Mouse (Mus musculus): ENCODE data around the gene Dpm2.

The Dpm2 gene

GRCm38 (mm10) chr2:32546951-32547350, 23.7 kb upstream of the Dpm2 start:
- DNase-seq (ENCODE audit: extremely low spot score, low read depth, low spot score) = no peak

- no peak for DNase-seq (ENCODE audit: extremely low spot score, low read depth, low spot score)
These were observed 23.3 kb upstream of the Dpm2 start for GRCm38 (mm10) chr2:32547380-32547779.

- no peak for DNase-seq (ENCODE audit: extremely low spot score, low read depth, low spot score)
These were observed 22.5 kb upstream of the Dpm2 start for GRCm38 (mm10) chr2:32547964-32548739.

GRCm38 (mm10) chr2:32549171-32549570, 21.5 kb upstream of the Dpm2 start:
- DNase-seq (ENCODE audit: extremely low spot score, low read depth, low spot score) = no peak

GRCm38 (mm10) chr2:32549764-32550163, 20.9 kb upstream of the Dpm2 start:
- DNase-seq (ENCODE audit: extremely low spot score, low read depth, low spot score) = no peak

GRCm38 (mm10) chr2:32551236-32551635, 19.4 kb upstream of the Dpm2 start:
- no peak for DNase-seq (ENCODE audit: extremely low spot score, low read depth, low spot score)

GRCm38 (mm10) chr2:32553592-32554148, 17.0 kb upstream of the Dpm2 start:
- DNase-seq (ENCODE audit: extremely low spot score, low read depth, low spot score) = no peak

GRCm38 (mm10) chr2:32555484-32555883, 15.2 kb upstream of the Dpm2 start:
- DNase-seq (ENCODE audit: extremely low spot score, low read depth, low spot score) = no peak

GRCm38 (mm10) chr2:32556019-32556418, 14.6 kb upstream of the Dpm2 start:
- DNase-seq (ENCODE audit: extremely low spot score, low read depth, low spot score) = no peak

- no peak for DNase-seq (ENCODE audit: extremely low spot score, low read depth, low spot score)
These were observed 11.1 kb upstream of the Dpm2 start for GRCm38 (mm10) chr2:32559570-32559969.

GRCm38 (mm10) chr2:32566536-32567063, 4.1 kb upstream of the Dpm2 start:
- DNase-seq (ENCODE audit: extremely low spot score, low read depth, low spot score) = no peak

GRCm38 (mm10) chr2:32568149-32568548, 2.5 kb upstream of the Dpm2 start:
- no peak for DNase-seq (ENCODE audit: extremely low spot score, low read depth, low spot score)

GRCm38 (mm10) chr2:32568941-32569340, 1.7 kb upstream of the Dpm2 start:
- no peak for DNase-seq (ENCODE audit: extremely low spot score, low read depth, low spot score)

GRCm38 (mm10) chr2:32572196-32572595, 1.5 kb downstream of the Dpm2 start:
- no peak for DNase-seq (ENCODE audit: extremely low spot score, low read depth, low spot score)

GRCm38 (mm10) chr2:32574497-32574896, 3.8 kb downstream of the Dpm2 start, which contains the start of gene Pip5kl1:
TSS of gene Pip5kl1 (plus strand) at chr2:32574797.
- DNase-seq (ENCODE audit: extremely low spot score, low read depth, low spot score) = no peak

- DNase-seq (ENCODE audit: extremely low spot score, low read depth, low spot score) = no peak
These were observed 4.4 kb downstream of the Dpm2 start for GRCm38 (mm10) chr2:32574901-32575585.

- no peak for DNase-seq (ENCODE audit: extremely low spot score, low read depth, low spot score)
These were observed 5.0 kb downstream of the Dpm2 start, which contains the start of gene 9430097D07Rik for GRCm38 (mm10) chr2:32575586-32576160. TSS of gene 9430097D07Rik (minus strand) at chr2:32575684.

- no peak for DNase-seq (ENCODE audit: extremely low spot score, low read depth, low spot score)
These were observed 5.9 kb downstream of the Dpm2 start for GRCm38 (mm10) chr2:32576532-32576931.

GRCm38 (mm10) chr2:32578146-32579046, 7.7 kb downstream of the Dpm2 start:
- DNase-seq (ENCODE audit: extremely low spot score, low read depth, low spot score) = no peak

GRCm38 (mm10) chr2:32581450-32582095, 10.9 kb downstream of the Dpm2 start:
- no peak for DNase-seq (ENCODE audit: extremely low spot score, low read depth, low spot score)

All from hindlimb bud, embryonic 11.5 days (tissue).